Mouse (Mus musculus) yolk sac, embryonic 10.5 days (tissue): ENCODE measurements around the gene Epm2a.

Experiments
- DNase-seq: peaks from one replicate; pipeline ENCODE4 v3.0.0-alpha.2; 2017; ENCODE audit warnings: low spot score

Gene Epm2a

GRCm38 (mm10) chr10:11429059-11429812 is 86.0 kb downstream of the Epm2a start:
- DNase-seq: no peak

GRCm38 (mm10) chr10:11436961-11437360 is 93.8 kb downstream of the Epm2a start:
- no peak for DNase-seq

GRCm38 (mm10) chr10:11438461-11438860 is 95.3 kb downstream of the Epm2a start:
- no peak for DNase-seq

GRCm38 (mm10) chr10:11439342-11439741 is 96.1 kb downstream of the Epm2a start:
- no peak for DNase-seq

- peak; percentile 50 for DNase-seq
These were observed 106.5 kb downstream of the Epm2a start for GRCm38 (mm10) chr10:11449556-11450305.

GRCm38 (mm10) chr10:11452537-11452936 is 109.3 kb downstream of the Epm2a start:
- DNase-seq: no peak

- DNase-seq: no peak
These were observed 114.2 kb downstream of the Epm2a start for GRCm38 (mm10) chr10:11457445-11457844.

- DNase-seq: peak; percentile 88
These were observed 148.8 kb downstream of the Epm2a start for GRCm38 (mm10) chr10:11491956-11492355.
